Mouse (Mus musculus): ENCODE measurements around the gene Qrich1. TPM values are rescaled to one million over a fixed set of nuclear protein-coding genes. Genes with fewer than 3 reads are reported as not detected.

Gene Qrich1
- polyA plus RNA-seq, 1 experiment from 2014 or later, result 137 TPM

- no peak for ATAC-seq (ENCODE audit: low FRiP score, low read depth)
- Histone ChIP-seq H3K4me1 (peaks cover 22% of the 10 kb centered on the region), H3K27ac (no peak overlapping the region), H3K4me2 (replicated peaks) (no peak overlapping the region), H3K9me3 (no peaks in the 10 kb centered on the region), H3K9ac (no peak overlapping the region), H3K4me3 (no peak overlapping the region), H3K36me3 (peaks cover 81% of the 10 kb centered on the region), H3K27me3 (no peaks in the 10 kb centered on the region)
- 83% methylated on average over 10 of the region's 10 CpGs for WGBS
Measured at GRCm38 (mm10) chr9:108494905-108495304, 21.7 kb upstream of the Qrich1 start.

DNA sequence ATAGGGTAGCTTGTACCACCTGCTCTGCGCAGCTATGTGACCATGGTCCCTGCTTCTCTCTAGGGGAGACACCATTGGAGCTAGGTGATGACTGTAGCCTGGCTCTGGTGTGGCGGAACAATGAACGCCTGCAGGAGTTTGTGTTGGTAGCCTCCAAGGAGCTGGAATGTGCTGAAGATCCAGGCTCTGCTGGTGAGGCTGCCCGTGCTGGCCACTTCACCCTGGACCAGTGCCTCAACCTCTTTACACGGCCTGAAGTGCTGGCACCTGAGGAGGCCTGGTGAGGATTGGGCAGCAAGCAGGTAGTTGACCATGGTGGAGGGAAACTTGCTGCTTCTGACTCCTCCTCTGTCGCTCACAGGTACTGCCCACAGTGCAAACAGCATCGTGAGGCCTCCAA, 17.4 kb upstream of the Qrich1 start:
- Histone ChIP-seq H3K27me3 (no peaks in the 10 kb centered on the region), H3K9me3 (no peaks in the 10 kb centered on the region), H3K27ac (no peak overlapping the region), H3K36me3 (peaks cover 96% of the 10 kb centered on the region), H3K4me3 (no peak overlapping the region), H3K4me2 (replicated peaks) (no peak overlapping the region), H3K9ac (no peak overlapping the region), H3K4me1 (no peaks in the 10 kb centered on the region)
- 90% methylated on average over 7 of the region's 7 CpGs for WGBS
- ATAC-seq (ENCODE audit: low FRiP score, low read depth), result no peak

- no peak overlapping the region for H3K27ac ChIP-seq
- no peaks in the 10 kb centered on the region for H3K27me3 ChIP-seq
- H3K4me3 ChIP-seq, result no peak overlapping the region
- 95% methylated on average over 15 of the region's 15 CpGs for WGBS
- H3K4me1 ChIP-seq, result no peaks in the 10 kb centered on the region
- H3K36me3 ChIP-seq, result peaks cover 89% of the 10 kb centered on the region
- no peak overlapping the region for H3K4me2 ChIP-seq (replicated peaks)
- no peaks in the 10 kb centered on the region for H3K9me3 ChIP-seq
- no peak overlapping the region for H3K9ac ChIP-seq
- no peak for ATAC-seq (ENCODE audit: low FRiP score, low read depth)
Measured at GRCm38 (mm10) chr9:108499943-108500342, 16.7 kb upstream of the Qrich1 start.

- Histone ChIP-seq H3K27ac (no peak overlapping the region), H3K9ac (0 out of 2 replicates have a peak overlapping the region, but pooled peaks have one; percentile 25), H3K27me3 (no peaks in the 10 kb centered on the region), H3K4me2 (replicated peaks) (peak overlapping the region; percentile 95), H3K9me3 (no peaks in the 10 kb centered on the region), H3K4me3 (peak overlapping the region; percentile 79), H3K4me1 (peaks cover 15% of the 10 kb centered on the region), H3K36me3 (peaks cover 50% of the 10 kb centered on the region)
- ATAC-seq (ENCODE audit: low FRiP score, low read depth), result no peak
- WGBS, result 89% methylated on average over 7 of the region's 7 CpGs
Measured at GRCm38 (mm10) chr9:108506901-108507300, 9.7 kb upstream of the Qrich1 start.

- peak within 1 kb of the TSS; percentile 79 for H3K4me3 ChIP-seq
- H3K36me3 ChIP-seq, result peaks cover 50% of the 10 kb centered on the region
- peak within 1 kb of the TSS; percentile 95 for H3K4me2 ChIP-seq (replicated peaks)
- under 1% methylated on average over 37 of the region's 37 CpGs for WGBS
- no peaks in the 10 kb centered on the region for H3K27me3 ChIP-seq
- peak within 1 kb of the TSS; percentile 70 for H3K27ac ChIP-seq
- H3K9ac ChIP-seq, result peak within 1 kb of the TSS; percentile 89
- H3K9me3 ChIP-seq, result no peaks in the 10 kb centered on the region
- peaks cover 15% of the 10 kb centered on the region for H3K4me1 ChIP-seq
- ATAC-seq (ENCODE audit: low FRiP score, low read depth), result peak; percentile 98
Measured at GRCm38 (mm10) chr9:108507619-108508434, 8.8 kb upstream of the Qrich1 start, which contains the start of gene Qars. TSS of gene Qars (plus strand) at chr9:108507706.

GRCm38 (mm10) chr9:108508776-108509175, 7.8 kb upstream of the Qrich1 start:
- peak overlapping the region; percentile 95 for H3K4me2 ChIP-seq (replicated peaks)
- peak overlapping the region; percentile 79 for H3K4me3 ChIP-seq
- H3K27me3 ChIP-seq, result no peaks in the 10 kb centered on the region
- no peaks in the 10 kb centered on the region for H3K9me3 ChIP-seq
- 87% methylated on average over 7 of the region's 7 CpGs for WGBS
- H3K36me3 ChIP-seq, result peaks cover 50% of the 10 kb centered on the region
- no peak overlapping the region for H3K27ac ChIP-seq
- H3K4me1 ChIP-seq, result peaks cover 15% of the 10 kb centered on the region
- no peak for ATAC-seq (ENCODE audit: low FRiP score, low read depth)
- H3K9ac ChIP-seq, result peak overlapping the region; percentile 89

DNA sequence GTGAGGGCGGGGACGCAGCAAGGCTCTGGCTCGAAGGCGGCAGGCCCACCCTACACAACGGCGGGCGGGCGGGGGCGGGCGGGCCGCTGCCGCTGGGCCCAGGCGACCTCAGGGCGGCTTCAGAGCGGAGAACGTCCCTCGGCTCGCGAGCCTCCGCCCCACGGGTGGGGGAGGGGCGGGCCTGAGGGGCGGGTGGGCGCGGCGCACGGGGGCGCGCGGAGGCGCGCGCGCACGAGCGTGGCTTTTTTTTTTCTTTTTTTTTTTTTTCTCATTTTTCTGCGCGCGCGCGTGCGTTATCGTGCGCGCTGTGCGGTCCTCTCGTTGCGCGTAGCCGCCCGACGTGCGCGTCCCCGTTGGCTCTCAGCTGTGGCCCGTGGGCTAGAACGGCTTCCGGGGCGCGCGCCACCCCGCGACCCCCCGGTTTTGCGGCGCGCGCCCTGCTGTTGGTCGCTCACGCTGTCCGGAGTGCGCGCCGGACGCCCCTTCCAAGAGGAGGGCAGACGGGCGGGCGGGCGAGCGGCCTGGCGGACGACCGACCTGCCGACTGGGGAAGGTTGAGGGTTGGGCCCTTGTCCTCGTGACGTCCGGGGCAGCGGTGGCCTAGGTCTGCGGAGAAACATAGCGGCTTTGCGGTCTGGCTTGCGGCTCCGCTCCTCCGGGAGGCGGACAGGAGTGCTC, 786 bp downstream of the Qrich1 start:
- WGBS, result under 1% methylated on average over 66 of the region's 95 CpGs
- Histone ChIP-seq H3K27me3 (no peaks in the 10 kb centered on the region), H3K36me3 (peaks cover 45% of the 10 kb centered on the region), H3K4me3 (peak overlapping the region; percentile 90), H3K4me2 (replicated peaks) (peak overlapping the region; percentile 75), H3K9ac (peak overlapping the region; percentile 96), H3K9me3 (no peaks in the 10 kb centered on the region), H3K27ac (peak overlapping the region; percentile 98), H3K4me1 (peaks cover 22% of the 10 kb centered on the region)
- peak; percentile 82 for ATAC-seq (ENCODE audit: low FRiP score, low read depth)

- H3K4me3 ChIP-seq, result peak overlapping the region; percentile 90
- H3K9me3 ChIP-seq, result no peaks in the 10 kb centered on the region
- H3K36me3 ChIP-seq, result peaks cover 40% of the 10 kb centered on the region
- H3K27ac ChIP-seq, result peak overlapping the region; percentile 98
- H3K4me2 ChIP-seq (replicated peaks), result peak overlapping the region; percentile 70
- H3K4me1 ChIP-seq, result peaks cover 22% of the 10 kb centered on the region
- under 1% methylated on average over 13 of the region's 13 CpGs for WGBS
- H3K9ac ChIP-seq, result peak overlapping the region; percentile 96
- ATAC-seq (ENCODE audit: low FRiP score, low read depth), result peak; percentile 5; the same call in 1 of the 2 replicates
- H3K27me3 ChIP-seq, result no peaks in the 10 kb centered on the region
Measured at GRCm38 (mm10) chr9:108517931-108518332, 1.3 kb downstream of the Qrich1 start.

DNA sequence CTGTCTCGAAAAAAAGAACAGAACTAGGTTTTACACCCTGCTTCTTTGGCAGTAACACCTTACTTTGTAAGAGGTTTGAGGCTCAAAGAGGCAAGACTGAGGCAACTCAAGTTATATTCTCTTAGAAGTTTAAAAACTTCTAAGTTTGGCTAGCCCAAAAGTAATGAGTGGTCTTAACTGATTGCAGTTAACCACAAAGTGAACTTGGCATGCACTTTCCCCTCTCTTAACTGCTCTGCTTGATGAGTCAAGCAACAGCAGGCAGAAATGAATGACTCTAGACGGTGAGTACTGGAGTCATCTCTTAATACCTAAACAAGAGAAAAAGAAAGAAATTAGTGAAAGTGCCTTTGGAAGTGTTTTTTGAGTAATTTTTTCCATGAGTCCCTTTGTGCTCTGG, 5.0 kb downstream of the Qrich1 start:
- no peak overlapping the region for H3K27ac ChIP-seq
- 84% methylated on average over 2 of the region's 2 CpGs for whole genome bisulfite sequencing
- peaks cover 21% of the 10 kb centered on the region for H3K36me3 ChIP-seq
- H3K27me3 ChIP-seq, result no peaks in the 10 kb centered on the region
- ATAC-seq (ENCODE audit: low FRiP score, low read depth), result no peak
- H3K4me1 ChIP-seq, result peaks cover 13% of the 10 kb centered on the region
- H3K4me3 ChIP-seq, result no peak overlapping the region
- no peaks in the 10 kb centered on the region for H3K9me3 ChIP-seq
- H3K4me2 ChIP-seq (replicated peaks), result no peak overlapping the region
- H3K9ac ChIP-seq, result no peak overlapping the region

- no peak overlapping the region for H3K27ac ChIP-seq
- H3K9me3 ChIP-seq, result no peaks in the 10 kb centered on the region
- ATAC-seq (ENCODE audit: low FRiP score, low read depth), result no peak
- WGBS, result 94% methylated on average over 4 of the region's 4 CpGs
- H3K36me3 ChIP-seq, result peaks cover 27% of the 10 kb centered on the region
- no peak overlapping the region for H3K4me3 ChIP-seq
- no peak overlapping the region for H3K9ac ChIP-seq
- H3K4me1 ChIP-seq, result peaks cover 13% of the 10 kb centered on the region
- no peaks in the 10 kb centered on the region for H3K27me3 ChIP-seq
- H3K4me2 ChIP-seq (replicated peaks), result no peak overlapping the region
Measured at GRCm38 (mm10) chr9:108523341-108523740, 6.7 kb downstream of the Qrich1 start.

DNA sequence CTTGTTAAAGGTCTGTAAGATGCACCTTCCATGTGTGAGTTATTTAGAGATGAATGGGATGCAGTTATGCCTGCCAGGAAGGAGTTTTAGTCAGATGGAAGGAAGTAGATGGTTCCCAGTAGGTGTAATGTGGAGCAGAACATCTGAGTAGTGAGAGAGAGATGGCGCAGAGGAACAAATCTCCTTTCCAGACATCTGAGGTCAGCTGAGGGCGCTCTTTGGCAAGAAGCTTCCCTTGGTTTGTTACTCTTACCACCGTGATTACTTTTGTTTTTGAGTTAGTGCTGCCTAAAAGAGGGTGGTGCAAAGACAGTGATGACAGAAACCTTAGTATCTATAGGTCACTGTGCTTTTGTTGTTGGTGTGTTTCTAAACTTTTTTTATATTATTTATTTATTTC, 8.8 kb downstream of the Qrich1 start:
- no peaks in the 10 kb centered on the region for H3K27me3 ChIP-seq
- no peak overlapping the region for H3K4me3 ChIP-seq
- H3K4me1 ChIP-seq, result no peaks in the 10 kb centered on the region
- H3K9me3 ChIP-seq, result no peaks in the 10 kb centered on the region
- no peak overlapping the region for H3K9ac ChIP-seq
- peaks cover 39% of the 10 kb centered on the region for H3K36me3 ChIP-seq
- WGBS, result 89% methylated on average over 3 of the region's 3 CpGs
- no peak overlapping the region for H3K4me2 ChIP-seq (replicated peaks)
- no peak for ATAC-seq (ENCODE audit: low FRiP score, low read depth)
- H3K27ac ChIP-seq, result no peak overlapping the region

GRCm38 (mm10) chr9:108530954-108531353, 14.3 kb downstream of the Qrich1 start:
- no peak overlapping the region for H3K4me3 ChIP-seq
- no peaks in the 10 kb centered on the region for H3K4me1 ChIP-seq
- H3K9me3 ChIP-seq, result no peaks in the 10 kb centered on the region
- H3K27me3 ChIP-seq, result no peaks in the 10 kb centered on the region
- no peak for ATAC-seq (ENCODE audit: low FRiP score, low read depth)
- H3K4me2 ChIP-seq (replicated peaks), result no peak overlapping the region
- H3K36me3 ChIP-seq, result peaks cover 80% of the 10 kb centered on the region
- H3K27ac ChIP-seq, result no peak overlapping the region
- no peak overlapping the region for H3K9ac ChIP-seq
- WGBS, result 90% methylated on average over 1 of the region's 1 CpGs
